Mouse (Mus musculus) gastrocnemius, adult 18-20 months (tissue): ENCODE measurements around the gene Osbpl9. TPM values are rescaled to one million over a fixed set of nuclear protein-coding genes. Genes with fewer than 3 reads are reported as not detected.
A peak's percentile ranks its signal among the peaks of the same experiment; 100 is the strongest.

Experiments
- DNase-seq: peaks from one replicate; pipeline ENCODE4 v3.0.0; 2021; ENCODE audit warnings: low spot score
- long read RNA-seq, 2 experiments: library from polyadenylated mRNA; stranded (forward); transcript quantifications; one replicate each; pipeline ENCODE4 v2.0.0; 2021
- total RNA-seq, 2 experiments: library from RNA; stranded (reverse); gene quantifications; 2 replicates each; pipeline ENCODE4 v1.2.3; 2021

Gene Osbpl9
- total RNA-seq = 100 to 1,000 TPM in 1 of 2 experiments, 10 to 100 TPM in 1; 91.6 to 107 TPM
- long read RNA-seq, experiment 1, transcript Osbpl9-219 (24 exons, 2,903 nt) = major isoform, 22 of 113 reads
- long read RNA-seq, experiment 1, transcript Osbpl9-218 (23 exons, 2,408 nt) = minor isoform, 11 of 113 reads
- long read RNA-seq, experiment 1, partial matches to known transcripts = 51 of 113 reads
- long read RNA-seq, experiment 1, other reads (novel, unspliced or antisense) = 23 of 113 reads
- long read RNA-seq, experiment 2, transcript Osbpl9-219 (24 exons, 2,903 nt) = major isoform, 31 of 107 reads
- long read RNA-seq, experiment 2, transcript Osbpl9-218 (23 exons, 2,408 nt) = minor isoform, 9 of 107 reads
- long read RNA-seq, experiment 2, partial matches to known transcripts = 40 of 107 reads
- long read RNA-seq, experiment 2, other reads (novel, unspliced or antisense) = 19 of 107 reads

DNA sequence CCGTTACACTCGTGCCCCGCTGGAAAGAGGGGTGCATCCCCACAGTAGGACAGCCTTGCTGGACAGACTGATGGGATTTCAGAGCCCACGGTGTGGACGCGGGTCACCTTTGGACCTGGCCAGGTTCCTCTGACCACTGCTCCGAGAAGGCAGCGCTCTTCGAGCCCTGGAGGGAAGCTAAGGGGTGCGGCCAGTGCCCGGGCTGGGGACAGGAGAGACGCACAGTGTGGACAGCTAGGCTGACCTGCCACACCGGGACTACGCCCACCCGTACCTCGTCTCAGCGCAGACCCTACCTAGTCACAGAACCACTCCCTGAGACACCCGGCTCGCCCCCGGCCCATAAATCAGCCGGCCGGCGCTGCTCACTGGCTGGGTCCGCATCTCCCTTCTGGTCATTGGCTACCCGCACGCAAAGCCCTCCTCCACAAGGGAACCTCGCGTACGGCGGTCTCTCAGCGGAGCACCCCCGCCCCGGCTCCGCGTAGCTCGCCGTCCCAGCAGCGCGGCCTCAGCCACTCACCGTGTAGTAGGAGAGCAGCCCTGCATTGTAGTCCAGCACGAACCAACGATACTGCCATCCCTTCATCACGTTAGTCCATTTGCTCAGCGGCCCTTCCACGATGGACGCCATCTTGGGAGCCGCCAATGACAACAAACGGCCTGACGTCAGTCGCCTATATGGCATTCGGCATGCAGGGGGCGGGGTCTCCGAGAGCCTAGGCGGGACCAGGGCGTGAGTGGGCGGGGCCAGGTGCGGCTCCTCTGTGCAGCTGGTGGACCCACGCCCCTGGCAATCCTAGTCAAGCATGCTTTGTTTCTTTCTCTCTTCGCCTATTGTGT is at the start of gene Osbpl9:
Gene Osbpl9 (minus strand): TSS at position 691 of the 843 bp plus-strand sequence.
- peak; percentile 98 for DNase-seq

DNA sequence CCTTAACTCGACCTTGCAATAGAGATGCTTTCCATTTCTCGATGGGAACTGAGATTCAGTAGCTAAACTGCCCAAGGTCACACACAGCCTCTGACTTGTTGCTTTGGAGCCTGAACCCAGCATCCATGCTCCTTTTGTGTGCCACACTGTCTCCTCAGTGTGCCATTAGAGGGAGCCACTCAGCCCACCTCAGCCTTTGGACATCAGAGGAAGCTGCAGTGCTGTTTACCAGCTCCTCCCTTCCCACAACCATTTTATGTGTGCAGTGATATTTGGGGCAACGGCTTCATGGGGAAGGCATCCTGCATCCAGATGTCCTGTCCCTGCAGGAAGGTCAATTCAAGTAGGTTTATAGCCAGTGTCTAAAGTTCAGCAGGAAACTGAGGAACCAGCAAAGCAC is 49.5 kb upstream of the Osbpl9 start:
- DNase-seq = peak; percentile 15

DNA sequence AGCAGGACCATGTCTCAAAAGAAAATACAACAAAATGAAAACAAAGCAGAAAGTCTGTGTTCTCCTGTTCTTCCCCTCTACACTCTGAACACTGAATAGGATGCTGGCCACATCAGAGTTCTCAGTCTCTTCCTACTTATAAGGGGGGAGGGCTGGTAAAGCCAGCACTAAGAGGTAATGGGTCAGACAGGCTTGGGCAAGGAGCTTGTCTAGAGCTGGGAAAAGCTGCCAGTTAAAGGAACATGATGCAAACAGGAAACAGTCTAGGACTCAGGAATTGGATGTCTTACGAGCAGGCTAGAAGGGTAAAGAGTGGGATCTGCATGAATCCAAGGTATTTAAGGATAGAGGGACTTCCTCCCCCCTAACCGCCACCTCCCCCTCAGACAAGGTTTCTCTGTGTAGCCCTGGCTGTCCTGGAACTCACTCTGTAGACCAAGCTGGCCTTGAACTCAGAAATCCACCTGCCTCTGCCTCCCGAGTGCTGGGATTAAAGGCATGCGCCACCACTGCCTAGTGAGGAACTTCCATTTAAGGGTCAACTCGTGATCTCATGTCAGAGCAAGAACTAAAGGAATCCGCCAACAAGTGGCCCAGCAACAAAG is 43.0 kb upstream of the Osbpl9 start:
- no peak for DNase-seq

DNA sequence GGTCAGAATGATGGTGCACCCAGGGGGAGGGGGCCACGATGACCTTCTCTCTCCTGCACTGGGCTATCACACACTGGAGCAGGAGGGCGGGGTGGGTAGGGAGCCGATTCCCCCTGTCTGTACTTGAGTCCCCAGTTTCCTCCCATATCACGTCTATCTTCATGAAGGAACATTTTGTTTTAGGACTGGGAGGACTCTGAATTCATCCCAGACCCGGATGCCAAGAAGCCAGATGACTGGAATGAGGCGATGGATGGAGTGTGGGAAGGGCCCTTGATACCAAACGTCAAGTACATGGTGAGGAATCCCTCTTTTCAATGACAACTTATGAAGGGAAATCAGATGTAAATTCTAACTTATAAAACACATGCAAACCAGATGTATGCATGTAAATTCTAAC is 42.4 kb upstream of the Osbpl9 start:
- DNase-seq = peak; percentile 36

DNA sequence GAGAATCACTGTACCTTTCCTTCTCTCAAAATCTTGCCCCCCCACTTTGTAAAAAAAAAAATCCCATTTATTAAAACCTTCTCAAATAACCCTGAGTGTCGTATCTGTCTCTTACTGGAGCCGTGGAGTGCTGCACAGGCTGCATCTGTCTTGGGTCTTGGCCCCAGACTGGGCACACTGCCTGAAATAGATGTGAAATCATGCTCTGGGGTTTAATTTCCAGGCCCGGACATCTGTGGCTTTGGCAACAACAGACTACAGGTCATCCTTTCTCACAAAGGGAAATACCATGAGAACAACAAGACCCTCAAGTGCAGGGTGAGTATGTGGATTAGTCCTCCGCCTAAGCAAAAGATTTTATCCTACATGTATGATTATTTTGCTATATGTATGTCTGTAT is 39.9 kb upstream of the Osbpl9 start:
- peak; percentile 89 for DNase-seq

DNA sequence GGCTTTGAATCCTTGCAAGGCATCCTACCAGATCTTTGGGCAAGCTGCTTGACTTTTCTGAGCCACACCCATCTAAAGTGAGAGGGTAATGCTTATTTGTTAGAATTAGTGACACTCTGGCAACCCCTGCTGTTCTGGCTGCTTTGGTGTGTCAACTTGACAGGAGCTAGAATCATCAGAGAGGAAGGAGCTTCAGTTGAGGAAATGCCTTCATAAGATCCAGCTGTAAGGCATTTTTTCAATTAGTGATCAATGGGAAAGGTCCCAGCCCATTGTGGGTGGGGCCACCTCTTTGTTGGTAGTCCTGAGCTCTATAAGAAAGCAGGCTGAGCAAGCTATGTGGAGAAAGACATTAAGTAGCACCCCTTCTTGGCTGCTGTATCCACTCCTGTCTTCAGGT is 39.1 kb upstream of the Osbpl9 start:
- DNase-seq = peak; percentile 15

DNA sequence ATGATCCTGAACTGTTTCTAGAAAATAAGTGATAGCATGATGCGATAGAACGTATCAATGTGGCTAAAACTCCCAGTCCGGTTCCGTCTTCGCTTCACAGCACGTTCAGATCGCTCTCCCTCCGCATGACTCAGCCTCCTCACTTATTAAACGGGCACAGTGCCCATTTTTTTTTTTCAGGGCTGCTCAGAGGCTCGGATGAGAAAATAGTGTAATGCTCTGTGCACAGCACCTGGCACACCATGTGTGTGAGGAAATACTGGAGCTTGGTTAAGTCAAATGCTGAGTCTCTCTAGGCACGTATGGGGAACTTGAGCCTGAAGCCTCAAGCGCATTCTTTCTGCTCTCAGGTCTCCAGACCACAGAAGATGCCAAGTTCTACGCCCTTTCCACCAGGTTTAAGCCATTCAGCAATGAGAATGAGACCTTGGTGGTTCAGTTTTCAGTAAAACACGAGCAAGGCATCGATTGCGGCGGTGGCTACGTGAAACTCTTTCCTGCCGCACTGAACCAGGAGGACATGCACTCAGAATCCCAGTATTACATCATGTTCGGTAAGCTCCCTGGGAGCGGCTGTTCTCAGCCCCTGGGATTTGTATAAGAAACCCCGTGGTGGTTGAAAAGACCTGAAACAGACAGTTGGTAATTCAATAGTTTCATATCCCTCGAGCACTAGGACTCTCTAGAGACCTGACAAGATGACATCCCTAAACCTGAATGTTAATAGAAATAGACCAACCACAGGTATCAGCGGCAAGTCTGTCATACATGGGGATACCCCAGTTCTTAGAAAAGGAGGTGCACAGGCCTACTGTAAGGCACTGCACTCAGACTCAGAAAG is 36.6 kb upstream of the Osbpl9 start:
- DNase-seq = peak; percentile 71

DNA sequence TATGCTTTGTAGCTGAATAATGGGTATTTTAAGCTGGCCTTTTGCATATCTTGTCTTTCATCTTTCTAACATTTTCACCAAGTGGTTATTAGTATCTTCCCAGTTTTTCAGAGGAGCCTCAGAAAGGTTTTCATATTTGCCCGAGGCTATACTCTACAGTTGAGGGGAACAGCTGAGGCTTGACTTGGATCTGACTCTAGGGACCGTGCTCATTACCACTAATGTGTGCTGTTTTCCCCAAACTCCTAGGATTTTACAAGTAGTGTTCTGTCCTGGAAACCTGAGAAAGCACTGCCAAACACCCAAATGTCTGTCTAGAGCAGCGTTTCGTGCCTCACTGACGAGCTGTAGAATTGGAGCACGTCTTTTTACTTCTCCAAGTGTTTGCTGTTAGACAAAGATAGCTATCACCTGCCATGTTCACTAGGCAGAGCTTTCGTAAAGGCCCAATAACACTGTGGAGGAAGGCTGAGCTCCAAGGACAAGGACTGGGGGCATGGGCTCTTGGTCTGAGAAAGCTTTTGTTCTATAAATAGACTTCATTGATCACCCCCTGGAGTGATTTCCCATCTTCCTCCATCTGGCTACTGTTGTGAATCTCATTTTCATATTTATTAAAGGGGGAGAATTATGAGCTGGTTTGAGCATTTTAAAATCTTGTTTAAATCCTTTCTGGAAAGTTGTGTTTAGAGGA is 34.3 kb upstream of the Osbpl9 start:
- no peak for DNase-seq

DNA sequence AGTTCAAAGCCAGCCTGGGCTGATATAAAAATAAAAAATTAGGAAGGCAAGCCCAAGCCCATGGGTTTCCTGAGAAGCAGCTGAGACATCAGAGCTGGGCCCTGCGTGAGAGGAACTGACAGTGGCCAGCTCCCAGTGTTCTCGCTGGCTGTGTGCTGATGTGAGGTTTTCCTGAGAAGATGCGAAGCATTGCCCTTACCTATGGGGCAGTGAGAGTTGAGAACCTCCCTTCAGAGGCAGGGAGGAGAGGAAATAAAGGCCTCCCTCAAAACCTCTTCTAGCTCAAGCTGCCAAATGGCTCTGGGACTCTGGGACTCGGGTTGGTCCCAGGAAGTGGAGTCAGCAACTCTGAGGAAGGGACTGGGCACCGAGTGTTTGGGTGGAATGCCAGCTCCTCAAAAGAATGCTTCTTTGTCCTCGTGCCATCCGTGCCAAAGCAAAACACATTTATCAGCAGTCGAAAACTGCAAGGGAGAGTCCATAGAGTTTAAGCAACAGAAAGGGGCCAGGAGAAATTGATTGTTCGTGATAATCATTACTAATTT is 32.8 kb upstream of the Osbpl9 start:
- DNase-seq = no peak

DNA sequence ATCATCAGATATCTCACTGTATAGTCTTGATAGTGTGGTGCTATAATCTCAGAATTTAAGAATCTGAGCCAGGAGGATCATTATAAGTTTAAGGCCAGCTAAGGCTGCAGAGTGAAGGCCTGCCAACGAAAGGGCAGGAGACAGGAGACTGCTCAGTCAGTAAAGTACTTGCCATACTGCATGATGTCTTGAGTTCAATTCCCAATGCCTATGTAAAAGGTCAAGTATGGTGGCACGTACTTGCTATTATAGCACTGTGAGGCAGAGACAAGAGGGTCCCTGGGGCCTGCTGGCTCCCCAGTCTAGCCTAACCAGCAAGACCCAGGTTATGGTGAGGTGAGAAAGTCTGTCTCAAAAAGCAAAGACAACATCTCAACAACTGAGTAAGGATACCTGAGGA is 32.1 kb upstream of the Osbpl9 start, which contains the start of gene Calr4:
Gene Calr4 (plus strand): TSS at position 301 of the 400 bp plus-strand sequence.
- DNase-seq = no peak

DNA sequence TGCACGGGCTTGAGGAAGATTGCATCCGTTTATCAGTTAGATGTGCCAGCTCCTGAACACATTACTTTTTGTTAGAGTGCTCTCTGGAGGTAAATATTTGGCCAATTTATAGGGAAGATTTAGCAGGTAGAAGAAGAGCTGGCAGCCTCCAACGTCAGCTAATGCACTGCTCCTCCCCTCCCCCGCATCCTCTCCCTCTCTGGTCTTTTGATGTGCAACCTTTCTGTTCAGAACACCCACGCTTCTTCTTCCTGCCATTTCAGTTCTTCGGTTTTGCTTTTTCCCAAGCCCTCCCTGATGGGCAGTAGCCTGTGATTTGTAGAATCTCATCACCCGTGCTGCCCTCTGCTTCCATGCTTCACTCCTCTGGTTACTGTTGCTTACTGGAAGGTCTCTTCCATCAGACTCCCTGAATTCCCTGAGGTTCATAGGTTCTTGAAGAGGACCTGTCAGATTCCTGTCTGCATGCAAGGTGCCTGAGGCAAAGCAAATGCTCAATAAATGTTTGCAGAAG is 27.8 kb upstream of the Osbpl9 start:
- DNase-seq = no peak

DNA sequence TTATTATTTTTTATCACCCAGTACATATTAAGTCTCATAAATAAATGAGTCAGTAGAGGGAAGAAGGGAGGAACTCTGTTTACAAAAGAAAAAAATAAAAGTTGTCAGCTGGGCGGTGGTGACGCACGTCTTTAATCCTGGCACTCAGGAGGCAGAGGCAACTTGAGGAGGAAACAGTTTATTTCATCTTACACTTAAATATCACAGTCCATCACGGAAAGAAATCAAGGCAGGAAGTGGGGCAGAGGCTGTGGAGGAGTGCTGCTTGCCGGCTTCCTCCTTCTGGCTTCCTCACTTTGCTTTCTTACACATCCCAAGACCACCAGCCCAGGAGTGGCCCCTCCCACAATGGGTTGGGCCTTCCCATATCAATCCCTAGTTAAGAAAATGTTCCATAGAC is 24.0 kb upstream of the Osbpl9 start:
- DNase-seq = no peak

DNA sequence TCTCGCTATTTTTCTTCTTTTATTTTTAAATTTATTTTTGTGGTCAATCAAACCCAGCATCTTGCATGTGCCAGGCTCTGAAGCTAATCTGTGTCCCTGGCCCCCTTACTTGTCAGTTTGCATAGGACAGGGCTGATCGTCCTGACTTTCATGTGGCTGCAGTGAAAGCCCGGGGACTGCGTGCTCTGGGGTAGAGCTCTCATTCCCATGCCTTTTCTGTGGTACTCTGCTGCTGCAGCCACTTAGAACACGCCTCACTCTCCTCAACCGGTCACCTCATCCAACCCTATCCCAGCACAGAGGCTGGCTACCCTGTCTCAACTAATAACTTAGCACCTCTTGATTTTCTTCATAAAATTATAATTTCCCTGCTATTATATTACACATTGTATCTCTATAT is 23.5 kb upstream of the Osbpl9 start:
- DNase-seq = no peak

DNA sequence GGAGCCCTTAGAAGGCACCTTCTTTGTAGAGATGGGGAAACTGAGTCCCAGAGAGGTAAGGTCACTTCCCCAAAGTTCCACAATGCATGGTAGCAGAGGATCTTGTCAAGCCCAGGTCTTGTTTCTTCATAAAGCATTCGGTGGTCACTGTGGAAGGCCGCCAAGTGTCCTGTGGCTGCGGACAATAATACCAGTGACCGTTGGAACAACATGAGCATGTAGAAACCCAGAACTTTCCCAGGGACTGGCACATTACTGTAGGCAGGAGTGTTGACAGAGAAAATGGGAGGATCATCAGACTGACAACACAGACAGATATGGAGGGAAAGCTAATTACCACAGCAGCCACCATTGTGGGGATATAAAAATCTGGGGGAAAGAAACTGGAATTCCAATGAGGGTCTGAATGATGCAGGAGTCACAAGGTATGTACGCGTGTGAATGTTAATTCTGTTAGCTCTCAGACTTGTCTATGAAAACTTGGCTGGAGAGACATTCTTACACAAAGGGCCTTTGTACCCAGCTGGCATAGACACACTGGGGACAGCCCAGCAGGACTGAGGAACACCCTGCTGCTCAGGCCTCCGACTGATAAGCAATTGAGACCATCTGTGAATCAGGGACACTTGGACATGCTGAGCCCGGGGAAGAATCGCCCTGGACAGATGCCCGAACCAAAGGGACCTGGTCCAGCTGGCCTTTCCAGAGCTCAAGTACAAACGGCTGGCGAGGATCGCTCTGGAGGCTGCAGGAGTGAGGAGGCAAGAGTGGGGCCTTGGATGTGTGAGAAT is 22.9 kb upstream of the Osbpl9 start:
- DNase-seq = peak; percentile 94

DNA sequence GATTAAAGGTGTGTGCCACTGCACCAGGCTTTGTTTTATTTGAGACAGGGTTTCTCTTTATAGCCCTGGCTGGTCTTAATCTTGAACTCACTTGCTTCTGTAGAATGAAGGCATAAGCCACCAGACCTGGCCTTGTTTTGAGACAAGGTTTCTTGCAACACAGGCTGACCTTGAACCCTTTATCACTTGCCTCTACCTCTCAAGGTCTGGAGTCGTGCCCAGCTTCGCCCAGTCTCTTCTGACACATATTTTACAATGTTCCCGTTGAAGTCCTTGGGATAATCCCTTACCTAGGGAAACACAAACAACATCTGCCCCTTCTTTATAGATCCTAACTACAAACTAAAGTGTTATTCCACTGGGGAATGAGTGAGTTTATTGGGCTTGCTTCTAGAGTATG is 19.9 kb upstream of the Osbpl9 start:
- DNase-seq = no peak

DNA sequence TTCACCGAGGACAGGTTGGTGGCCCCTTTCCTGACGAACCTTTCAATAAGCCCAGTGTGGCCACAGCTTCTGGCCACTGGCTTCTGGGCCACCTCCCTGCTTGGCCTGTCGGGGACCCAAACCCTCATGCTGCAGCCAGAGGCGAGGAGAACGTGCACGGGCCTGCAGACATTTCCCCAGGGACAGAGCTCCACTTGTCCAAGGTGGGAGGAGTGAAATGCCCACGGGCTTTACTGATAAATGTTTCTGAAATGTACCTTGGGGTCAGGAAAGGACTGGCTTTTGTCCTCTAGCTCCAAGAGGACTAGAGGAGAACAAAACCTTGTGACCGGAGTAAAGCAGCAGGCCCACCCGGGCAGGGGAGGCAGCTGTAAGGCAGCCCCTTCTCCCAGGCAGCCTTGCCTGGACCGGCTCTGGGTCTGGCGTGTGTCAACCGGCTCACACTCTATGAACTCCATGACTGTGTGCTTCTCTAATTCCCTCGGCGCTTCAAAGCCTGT is 18.4 kb upstream of the Osbpl9 start:
- no peak for DNase-seq

DNA sequence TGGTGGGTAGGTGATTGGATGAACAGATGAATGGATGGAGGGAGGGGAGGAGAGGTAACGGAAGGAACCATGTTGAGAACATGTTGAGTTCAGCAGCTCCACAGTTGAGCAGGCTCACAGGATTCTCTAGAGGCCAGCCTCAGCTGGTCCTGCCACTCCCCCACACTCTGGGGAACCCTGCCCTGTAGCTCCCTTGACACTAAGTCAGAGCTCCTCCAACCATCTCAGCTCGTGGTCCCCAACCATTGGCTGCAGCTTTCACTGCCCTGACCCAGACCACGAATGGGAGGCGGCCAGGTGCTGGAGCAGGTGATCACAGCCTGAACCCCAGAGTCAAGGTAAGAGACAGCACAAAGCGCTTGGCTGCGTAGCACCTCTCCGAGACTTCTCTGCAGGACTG is 15.9 kb upstream of the Osbpl9 start:
- DNase-seq = no peak

DNA sequence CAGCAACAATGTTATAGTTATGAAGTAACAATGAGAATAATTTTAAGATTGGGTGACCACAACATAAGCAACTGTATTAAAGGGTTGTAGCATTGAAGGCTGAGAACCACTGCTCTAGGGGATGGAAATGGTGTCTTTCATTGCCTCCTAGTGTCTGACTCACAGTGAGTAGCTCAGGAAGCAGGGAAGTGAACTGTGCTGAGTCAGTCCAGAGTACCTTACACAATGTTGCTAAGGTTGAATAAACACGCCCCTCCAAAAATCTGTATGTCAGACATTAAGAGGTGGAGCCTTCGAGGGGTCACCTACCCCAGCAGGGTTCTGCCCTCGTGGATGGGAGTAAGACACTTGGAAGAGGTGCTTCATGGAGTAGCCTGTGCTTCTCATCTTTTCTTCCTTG is 11.9 kb upstream of the Osbpl9 start:
- DNase-seq = no peak

DNA sequence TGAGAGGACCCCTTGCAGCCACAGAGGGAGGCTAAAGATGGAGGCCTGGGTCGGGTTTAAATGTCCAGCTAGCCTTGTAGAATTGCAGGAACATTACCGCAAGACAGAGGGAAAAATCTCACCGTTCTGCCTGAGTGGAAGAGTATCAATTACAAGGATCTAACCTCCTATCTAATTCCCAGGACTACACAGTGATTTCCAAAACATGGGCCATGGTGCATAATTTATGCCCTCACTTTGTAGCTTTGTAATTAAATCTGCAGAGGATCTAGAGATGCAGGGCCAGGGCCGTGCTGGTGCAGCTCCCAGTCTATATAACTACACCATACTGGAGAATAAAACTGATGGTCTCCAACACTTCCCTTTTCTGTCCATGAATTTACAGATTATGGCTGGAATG is 8.8 kb upstream of the Osbpl9 start:
- DNase-seq = no peak
